Mouse (Mus musculus): ENCODE results near the gene Fgf16. TPM values are rescaled to one million over a fixed set of nuclear protein-coding genes. Genes with fewer than 3 reads are reported as not detected.

Fgf16 gene
- not detected in 2 replicates for polyA plus RNA-seq (2014; fragmentation: Nextera tagmentation; extraction: Ambion mirVana)

- Histone ChIP-seq H3K4me3 (ENCODE audit: low read depth, low read length) (peak within 1 kb of the TSS; percentile 35), H3K4me2 (ENCODE audit: low read length) (peak within 1 kb of the TSS; percentile 60), H3K9me3 (replicated peaks; ENCODE audit: control insufficient read depth, low read length) (no peaks in the 10 kb centered on the region), H3K27ac (ENCODE audit: low read depth, low read length) (no peak within 1 kb of the TSS), H3K4me1 (ENCODE audit: control insufficient read depth, insufficient read depth, low read length) (no peaks in the 10 kb centered on the region), H3K36me3 (ENCODE audit: control insufficient read depth, insufficient read depth, low read length) (no peaks in the 10 kb centered on the region), H3K9ac (ENCODE audit: low read length) (peak within 1 kb of the TSS; percentile 35), H3K27me3 (replicated peaks; ENCODE audit: control insufficient read depth, insufficient read depth, low read length) (peaks cover 11% of the 10 kb centered on the region; the same call in 1 of the 2 replicates)
- 29% methylated on average over 68 of the region's 86 CpGs for WGBS
- peak; percentile 1 for DNase-seq (ENCODE audit: low spot score)
- ATAC-seq = peak; percentile 36
Observed at GRCm38 (mm10) chrX:105764162-105765004, at the start of gene Fgf16. Fgf16 (plus strand) TSS chrX:105764279.

GRCm38 (mm10) chrX:105714740-105715139 is 49.3 kb upstream of the Fgf16 start:
- no peaks in the 10 kb centered on the region for H3K4me1 ChIP-seq (ENCODE audit: control insufficient read depth, insufficient read depth, low read length)
- 79% methylated on average over 4 of the region's 4 CpGs for WGBS
- no peak overlapping the region for H3K27ac ChIP-seq (ENCODE audit: low read depth, low read length)
- no peaks in the 10 kb centered on the region for H3K36me3 ChIP-seq (ENCODE audit: control insufficient read depth, insufficient read depth, low read length)
- H3K4me3 ChIP-seq (ENCODE audit: low read depth, low read length) = no peak overlapping the region
- H3K9me3 ChIP-seq (replicated peaks; ENCODE audit: control insufficient read depth, low read length) = no peaks in the 10 kb centered on the region
- no peak for DNase-seq (ENCODE audit: low spot score)
- ATAC-seq = no peak
- H3K27me3 ChIP-seq (replicated peaks; ENCODE audit: control insufficient read depth, insufficient read depth, low read length) = no peaks in the 10 kb centered on the region
- no peak overlapping the region for H3K4me2 ChIP-seq (ENCODE audit: low read length)
- no peak overlapping the region for H3K9ac ChIP-seq (ENCODE audit: low read length)

- DNase-seq (ENCODE audit: low spot score) (no peak), ATAC-seq (no peak)
- Histone ChIP-seq H3K27ac (ENCODE audit: low read depth, low read length) (no peak overlapping the region), H3K9me3 (replicated peaks; ENCODE audit: control insufficient read depth, low read length) (no peaks in the 10 kb centered on the region), H3K27me3 (replicated peaks; ENCODE audit: control insufficient read depth, insufficient read depth, low read length) (no peaks in the 10 kb centered on the region), H3K9ac (ENCODE audit: low read length) (no peak overlapping the region), H3K4me2 (ENCODE audit: low read length) (no peak overlapping the region), H3K4me3 (ENCODE audit: low read depth, low read length) (no peak overlapping the region), H3K4me1 (ENCODE audit: control insufficient read depth, insufficient read depth, low read length) (no peaks in the 10 kb centered on the region), H3K36me3 (ENCODE audit: control insufficient read depth, insufficient read depth, low read length) (no peaks in the 10 kb centered on the region)
- 87% methylated on average over 7 of the region's 7 CpGs for WGBS
Observed at GRCm38 (mm10) chrX:105715789-105716321, 48.2 kb upstream of the Fgf16 start.

DNA sequence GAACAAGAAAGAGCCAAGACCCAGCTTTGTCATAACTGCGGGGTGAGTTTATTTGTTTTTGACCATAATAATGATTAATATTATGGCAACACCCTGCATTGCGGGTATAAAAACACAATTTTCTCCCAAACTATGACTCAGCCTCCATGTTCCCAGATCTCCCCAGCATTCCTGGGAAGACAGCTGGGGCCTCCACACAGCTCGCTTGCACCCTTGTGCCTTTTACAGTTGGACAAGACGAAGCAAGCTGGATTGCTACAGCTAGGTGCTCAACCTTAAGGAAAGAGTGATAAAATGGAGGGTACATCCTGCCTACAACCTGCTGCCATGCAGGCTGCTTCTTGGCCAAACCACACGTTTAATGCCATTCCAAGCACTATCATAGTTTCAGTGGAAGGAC is 45.7 kb upstream of the Fgf16 start:
- WGBS = 81% methylated on average over 5 of the region's 5 CpGs
- H3K9ac ChIP-seq (ENCODE audit: low read length) = no peak overlapping the region
- H3K4me2 ChIP-seq (ENCODE audit: low read length) = no peak overlapping the region
- no peak overlapping the region for H3K4me3 ChIP-seq (ENCODE audit: low read depth, low read length)
- H3K27me3 ChIP-seq (replicated peaks; ENCODE audit: control insufficient read depth, insufficient read depth, low read length) = no peaks in the 10 kb centered on the region
- no peaks in the 10 kb centered on the region for H3K4me1 ChIP-seq (ENCODE audit: control insufficient read depth, insufficient read depth, low read length)
- no peak for DNase-seq (ENCODE audit: low spot score)
- no peaks in the 10 kb centered on the region for H3K9me3 ChIP-seq (replicated peaks; ENCODE audit: control insufficient read depth, low read length)
- no peak overlapping the region for H3K27ac ChIP-seq (ENCODE audit: low read depth, low read length)
- ATAC-seq = no peak
- H3K36me3 ChIP-seq (ENCODE audit: control insufficient read depth, insufficient read depth, low read length) = no peaks in the 10 kb centered on the region

- Histone ChIP-seq H3K9ac (ENCODE audit: low read length) (no peak overlapping the region), H3K9me3 (replicated peaks; ENCODE audit: control insufficient read depth, low read length) (no peaks in the 10 kb centered on the region), H3K4me3 (ENCODE audit: low read depth, low read length) (no peak overlapping the region), H3K4me2 (ENCODE audit: low read length) (no peak overlapping the region), H3K27ac (ENCODE audit: low read depth, low read length) (no peak overlapping the region), H3K27me3 (replicated peaks; ENCODE audit: control insufficient read depth, insufficient read depth, low read length) (no peaks in the 10 kb centered on the region), H3K36me3 (ENCODE audit: control insufficient read depth, insufficient read depth, low read length) (no peaks in the 10 kb centered on the region), H3K4me1 (ENCODE audit: control insufficient read depth, insufficient read depth, low read length) (no peaks in the 10 kb centered on the region)
- ATAC-seq (no peak), DNase-seq (ENCODE audit: low spot score) (no peak)
- 85% methylated on average over 5 of the region's 5 CpGs for WGBS
Observed at GRCm38 (mm10) chrX:105718943-105719342, 45.1 kb upstream of the Fgf16 start.

DNA sequence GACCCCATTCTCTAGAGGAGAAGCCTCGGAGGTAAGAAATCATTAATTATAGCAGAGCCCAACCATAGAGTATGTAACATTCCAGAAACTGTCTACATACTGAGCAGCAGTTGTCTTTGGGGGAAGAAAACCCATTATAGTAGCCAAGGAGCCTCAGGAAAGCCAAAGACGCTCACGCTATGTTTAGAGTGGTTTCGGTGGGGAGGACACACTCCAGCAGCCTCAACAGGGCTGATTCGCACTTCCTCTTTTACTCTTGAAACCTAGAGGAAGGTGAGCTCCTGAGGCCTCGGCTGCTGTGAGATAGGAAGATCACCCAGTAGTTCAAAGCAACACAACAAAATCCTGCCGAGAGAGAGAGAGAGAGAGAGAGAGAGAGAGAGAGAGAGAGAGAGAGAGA is 39.9 kb upstream of the Fgf16 start:
- H3K9me3 ChIP-seq (replicated peaks; ENCODE audit: control insufficient read depth, low read length) = no peaks in the 10 kb centered on the region
- H3K9ac ChIP-seq (ENCODE audit: low read length) = no peak overlapping the region
- no peak for DNase-seq (ENCODE audit: low spot score)
- no peaks in the 10 kb centered on the region for H3K27me3 ChIP-seq (replicated peaks; ENCODE audit: control insufficient read depth, insufficient read depth, low read length)
- WGBS = 87% methylated on average over 7 of the region's 7 CpGs
- H3K36me3 ChIP-seq (ENCODE audit: control insufficient read depth, insufficient read depth, low read length) = no peaks in the 10 kb centered on the region
- no peak overlapping the region for H3K4me3 ChIP-seq (ENCODE audit: low read depth, low read length)
- no peak overlapping the region for H3K4me2 ChIP-seq (ENCODE audit: low read length)
- H3K27ac ChIP-seq (ENCODE audit: low read depth, low read length) = no peak overlapping the region
- no peaks in the 10 kb centered on the region for H3K4me1 ChIP-seq (ENCODE audit: control insufficient read depth, insufficient read depth, low read length)
- no peak for ATAC-seq

DNA sequence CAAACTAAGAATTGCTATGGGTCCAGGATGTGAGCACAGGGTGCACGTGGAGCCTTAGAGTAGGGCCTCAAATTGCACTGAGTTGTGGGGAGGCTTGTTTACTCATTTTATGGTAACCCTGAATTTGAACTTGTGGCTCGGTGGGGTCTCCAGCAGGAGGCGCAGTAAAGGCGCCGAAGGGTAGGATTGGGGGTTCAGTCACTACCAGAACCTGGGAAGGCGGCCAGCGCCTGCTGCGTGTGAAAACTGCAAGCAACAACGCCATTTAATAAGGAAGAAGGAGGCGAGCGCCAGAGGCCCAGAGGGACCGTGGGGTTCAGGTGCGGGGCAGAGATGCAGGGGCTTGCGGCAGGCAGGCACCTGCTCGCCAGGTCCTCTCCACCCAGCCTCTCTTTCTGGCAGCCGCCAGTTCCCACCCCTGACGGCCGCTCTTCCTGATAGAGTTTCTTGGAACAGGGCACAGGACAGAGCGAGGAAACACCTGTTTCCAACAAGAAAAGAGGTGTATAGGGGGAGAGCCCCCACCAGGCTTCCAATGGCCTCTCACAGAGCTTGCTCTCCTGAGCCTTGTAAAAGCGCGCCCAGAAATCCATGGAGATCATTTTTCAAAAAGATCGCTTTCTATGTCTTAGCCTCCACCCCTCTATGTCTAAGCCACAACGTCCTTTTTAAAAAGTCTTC is 1.1 kb upstream of the Fgf16 start:
- peak overlapping the region; percentile 60 for H3K4me2 ChIP-seq (ENCODE audit: low read length)
- no peaks in the 10 kb centered on the region for H3K36me3 ChIP-seq (ENCODE audit: control insufficient read depth, insufficient read depth, low read length)
- peak; percentile 41 for DNase-seq (ENCODE audit: low spot score)
- H3K4me1 ChIP-seq (ENCODE audit: control insufficient read depth, insufficient read depth, low read length) = no peaks in the 10 kb centered on the region
- peak overlapping the region; percentile 35 for H3K4me3 ChIP-seq (ENCODE audit: low read depth, low read length)
- ATAC-seq = peak; percentile 22; the same call in 1 of the 2 replicates
- no peaks in the 10 kb centered on the region for H3K9me3 ChIP-seq (replicated peaks; ENCODE audit: control insufficient read depth, low read length)
- H3K27me3 ChIP-seq (replicated peaks; ENCODE audit: control insufficient read depth, insufficient read depth, low read length) = peaks cover 11% of the 10 kb centered on the region; the same call in 1 of the 2 replicates
- WGBS = 28% methylated on average over 23 of the region's 23 CpGs
- H3K9ac ChIP-seq (ENCODE audit: low read length) = no peak overlapping the region; the same call in 1 of the 2 replicates
- no peak overlapping the region for H3K27ac ChIP-seq (ENCODE audit: low read depth, low read length)

DNA sequence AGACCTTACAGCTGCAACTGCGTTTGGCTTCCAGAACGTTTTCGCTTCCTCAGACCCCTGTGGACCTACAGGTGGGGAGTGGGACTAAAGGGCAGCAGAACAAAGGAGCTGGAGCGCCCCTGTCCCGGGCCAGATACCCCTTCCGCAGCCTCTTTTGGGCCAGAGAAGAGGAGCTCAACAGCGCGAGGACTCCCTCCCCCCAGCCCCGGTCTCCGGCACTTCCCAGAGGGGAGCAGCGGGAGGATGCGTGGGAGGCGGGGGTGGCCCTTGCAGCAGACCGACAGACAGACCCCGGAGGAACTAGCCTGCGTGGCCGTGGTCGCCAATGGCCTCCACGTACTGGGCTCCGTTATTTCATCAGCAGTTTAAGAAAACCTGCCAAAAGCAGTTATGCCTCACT is 467 bp upstream of the Fgf16 start:
- DNase-seq (ENCODE audit: low spot score) = peak; percentile 9

More for the DNA sequence above, 467 bp upstream of the Fgf16 start:
- WGBS = 19% methylated on average over 20 of the region's 20 CpGs
- peak overlapping the region; percentile 35 for H3K4me3 ChIP-seq (ENCODE audit: low read depth, low read length)
- no peaks in the 10 kb centered on the region for H3K36me3 ChIP-seq (ENCODE audit: control insufficient read depth, insufficient read depth, low read length)
- H3K27ac ChIP-seq (ENCODE audit: low read depth, low read length) = no peak overlapping the region
- H3K4me2 ChIP-seq (ENCODE audit: low read length) = peak overlapping the region; percentile 60
- H3K9ac ChIP-seq (ENCODE audit: low read length) = no peak overlapping the region; the same call in 1 of the 2 replicates
- no peaks in the 10 kb centered on the region for H3K9me3 ChIP-seq (replicated peaks; ENCODE audit: control insufficient read depth, low read length)
- H3K4me1 ChIP-seq (ENCODE audit: control insufficient read depth, insufficient read depth, low read length) = no peaks in the 10 kb centered on the region
- peak; percentile 56; the same call in 1 of the 2 replicates for ATAC-seq
- H3K27me3 ChIP-seq (replicated peaks; ENCODE audit: control insufficient read depth, insufficient read depth, low read length) = peaks cover 11% of the 10 kb centered on the region; the same call in 1 of the 2 replicates
